Mouse (Mus musculus) heart, embryonic 10.5 days (tissue): Measurements from ENCODE around the gene Fam76b. TPM values are rescaled to one million over a fixed set of nuclear protein-coding genes. Genes with fewer than 3 reads are reported as not detected.
"Not testable (repeated sequence)": the region's sequence is repeated elsewhere in the genome, so short reads cannot be mapped to it uniquely, and the experiment has no call there.

Source experiments
- DNase-seq: peaks from one replicate; pipeline ENCODE4 v3.0.0-alpha.2; 2017; ENCODE audit warnings: low spot score
- H3K27ac ChIP-seq: fragments of 300-500 bp; sonication (generic); 2 replicates; pipeline ENCODE4 v1.5.1; 2016; ENCODE audit warnings: mild to moderate bottlenecking
- H3K27me3 ChIP-seq: fragments of 300-500 bp; sonication (generic); 2 replicates; pipeline ENCODE4 v1.6.1; 2016; ENCODE audit warnings: mild to moderate bottlenecking; ENCODE audit not compliant: poor library complexity, insufficient read depth, severe bottlenecking
- H3K36me3 ChIP-seq: fragments of 300-500 bp; sonication (generic); 2 replicates; pipeline ENCODE4 v1.6.1; 2016; ENCODE audit warnings: mild to moderate bottlenecking, moderate library complexity
- H3K4me1 ChIP-seq: fragments of 300-500 bp; sonication (generic); 2 replicates; pipeline ENCODE4 v1.6.1; 2016; ENCODE audit warnings: mild to moderate bottlenecking
- H3K4me3 ChIP-seq: fragments of 300-500 bp; sonication (generic); 2 replicates; pipeline ENCODE4 v1.5.1; 2016; ENCODE audit warnings: mild to moderate bottlenecking, moderate library complexity
- H3K9me3 ChIP-seq: fragments of 300-500 bp; sonication (generic); 2 replicates; pipeline ENCODE4 v1.6.1; 2016; ENCODE audit warnings: mild to moderate bottlenecking, moderate library complexity
- WGBS: fragments of 180-500 bp; shearing (Covaris S2); methylation state at CpG from one replicate; pipeline ENCODE4 v1.1.7; 2016; 5-methylcytosine and 5-hydroxymethylcytosine counted together
- polyA plus RNA-seq: library from polyadenylated mRNA; unstranded; fragments of >200 nt; fragmentation: Nextera tagmentation; extraction: Ambion mirVana; gene quantifications from 2 replicates; pipeline ENCODE4 v1.2.1, GENCODE M21; 2016

Fam76b gene
- polyA plus RNA-seq: 14.2 and 18.9 TPM in 2 replicates

GRCm38 (mm10) chr9:13827406-13828086, at the start of gene Fam76b:
Gene Fam76b (plus strand): TSS chr9:13827716.
- Histone ChIP-seq H3K27me3 (no peaks in the 10 kb centered on the region), H3K36me3 (peaks cover 26% of the 10 kb centered on the region), H3K27ac (peak within 1 kb of the TSS; percentile 99), H3K4me1 (peaks cover 17% of the 10 kb centered on the region), H3K9me3 (no peaks in the 10 kb centered on the region), H3K4me3 (peak within 1 kb of the TSS; percentile 96)
- peak; percentile 100 for DNase-seq
- WGBS: under 1% methylated on average over 65 of the region's 67 CpGs

DNA sequence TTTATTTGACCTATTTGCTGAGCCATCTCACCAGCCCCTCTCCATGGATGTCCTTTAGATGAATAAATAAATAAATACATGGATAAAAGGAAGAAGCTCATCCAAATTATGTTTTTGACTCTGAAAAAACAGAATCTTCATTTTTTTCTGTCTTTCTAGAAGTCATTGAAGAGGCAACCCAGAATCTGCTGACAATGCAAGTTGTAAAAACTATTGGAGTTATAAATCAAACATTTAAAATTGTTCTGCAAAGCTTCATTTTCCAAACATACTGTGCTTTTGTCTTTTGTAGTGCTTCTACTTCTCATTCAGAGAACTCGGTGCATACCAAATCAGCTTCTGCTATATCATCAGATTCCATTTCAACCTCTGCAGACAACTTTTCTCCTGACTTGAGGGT, 45.5 kb upstream of the Fam76b start:
- peaks cover 34% of the 10 kb centered on the region for H3K36me3 ChIP-seq
- H3K4me1 ChIP-seq: peaks cover 4% of the 10 kb centered on the region
- no peak for DNase-seq
- 88% methylated on average over 1 of the region's 1 CpGs for WGBS
- no peak overlapping the region for H3K4me3 ChIP-seq
- H3K27me3 ChIP-seq: no peaks in the 10 kb centered on the region
- H3K9me3 ChIP-seq: no peaks in the 10 kb centered on the region
- H3K27ac ChIP-seq: no peak overlapping the region

GRCm38 (mm10) chr9:13790864-13791263, 36.7 kb upstream of the Fam76b start:
- H3K36me3 ChIP-seq: peaks cover 58% of the 10 kb centered on the region
- not testable (repeated sequence) for H3K27me3 ChIP-seq, H3K9me3 ChIP-seq, DNase-seq, H3K4me3 ChIP-seq, H3K4me1 ChIP-seq, H3K27ac ChIP-seq
- 92% methylated on average over 8 of the region's 8 CpGs for WGBS

GRCm38 (mm10) chr9:13794302-13794701, 33.2 kb upstream of the Fam76b start:
- Histone ChIP-seq H3K36me3 (peaks cover 53% of the 10 kb centered on the region), H3K27ac (no peak overlapping the region), H3K4me1 (no peaks in the 10 kb centered on the region), H3K9me3 (no peaks in the 10 kb centered on the region), H3K27me3 (no peaks in the 10 kb centered on the region), H3K4me3 (no peak overlapping the region)
- no peak for DNase-seq
- WGBS: 68% methylated on average over 1 of the region's 1 CpGs

- Histone ChIP-seq H3K4me1 (no peaks in the 10 kb centered on the region), H3K27me3 (no peaks in the 10 kb centered on the region), H3K9me3 (no peaks in the 10 kb centered on the region), H3K36me3 (peaks cover 54% of the 10 kb centered on the region), H3K4me3 (no peak overlapping the region), H3K27ac (no peak overlapping the region)
- 78% methylated on average over 2 of the region's 2 CpGs for WGBS
- no peak for DNase-seq
Observed at GRCm38 (mm10) chr9:13794756-13795155, 32.8 kb upstream of the Fam76b start.

DNA sequence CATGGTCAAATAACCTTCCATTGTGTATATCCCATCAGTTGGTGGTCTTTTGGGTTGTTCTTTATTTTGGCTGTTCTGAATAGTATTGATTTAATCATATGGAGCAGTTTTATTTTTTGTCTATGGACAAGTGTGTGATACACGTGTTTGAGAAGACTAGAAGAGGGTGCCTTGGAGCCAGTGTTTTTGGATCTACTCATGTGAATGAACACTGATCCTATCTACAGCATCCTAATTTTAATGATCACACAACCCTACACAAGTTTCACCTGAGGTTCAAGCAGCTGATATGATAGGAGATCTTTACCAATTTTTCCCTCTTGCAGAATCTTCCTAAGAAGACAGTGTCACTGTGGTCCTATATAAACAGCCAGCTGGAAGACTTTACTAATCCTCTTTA, 23.0 kb upstream of the Fam76b start:
- no peak overlapping the region for H3K27ac ChIP-seq
- no peak overlapping the region for H3K4me3 ChIP-seq
- WGBS: 78% methylated on average over 1 of the region's 1 CpGs
- H3K36me3 ChIP-seq: peaks cover 76% of the 10 kb centered on the region
- no peaks in the 10 kb centered on the region for H3K4me1 ChIP-seq
- H3K9me3 ChIP-seq: no peaks in the 10 kb centered on the region
- H3K27me3 ChIP-seq: no peaks in the 10 kb centered on the region
- no peak for DNase-seq

DNA sequence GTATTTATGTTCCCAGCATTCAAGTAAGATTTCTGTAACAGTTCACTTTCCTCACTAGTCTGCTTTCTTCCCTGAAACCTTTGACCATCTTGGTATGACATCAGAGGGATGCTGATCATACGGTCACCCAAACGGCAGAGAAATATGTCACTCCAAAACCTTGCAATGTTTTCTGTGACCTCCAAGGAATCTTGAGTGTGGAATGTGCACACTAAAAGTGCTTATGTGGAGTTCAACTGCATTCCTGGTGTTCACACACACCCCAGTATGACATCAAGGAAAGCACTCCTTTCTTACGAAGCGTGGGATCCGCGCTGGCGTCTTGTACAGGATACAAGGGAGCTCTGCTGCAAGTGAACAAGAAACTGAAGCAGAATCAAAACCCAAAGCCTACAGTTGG, 20.7 kb upstream of the Fam76b start:
- Histone ChIP-seq H3K27ac (no peak overlapping the region), H3K4me3 (no peak overlapping the region), H3K4me1 (no peaks in the 10 kb centered on the region), H3K27me3 (no peaks in the 10 kb centered on the region), H3K36me3 (peaks cover 82% of the 10 kb centered on the region), H3K9me3 (no peaks in the 10 kb centered on the region)
- WGBS: 91% methylated on average over 7 of the region's 7 CpGs
- no peak for DNase-seq

DNA sequence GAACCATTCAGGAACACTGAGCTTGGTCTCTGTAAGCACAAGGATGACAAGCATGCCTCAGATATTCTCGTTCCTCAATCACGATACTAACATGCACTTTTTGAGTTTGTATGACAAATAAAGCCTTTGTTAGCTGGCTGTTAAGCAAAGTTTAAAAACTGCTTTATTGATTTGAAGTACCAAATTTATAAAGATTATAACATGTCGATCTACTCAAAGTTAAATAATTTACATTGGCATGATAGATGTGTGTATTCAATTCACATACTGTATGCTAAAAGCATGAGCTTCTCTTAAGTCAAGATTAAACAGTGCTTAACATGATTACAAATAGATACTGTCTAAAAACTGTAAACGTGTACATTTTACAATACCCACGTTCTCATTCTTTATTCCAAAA, 19.9 kb upstream of the Fam76b start:
- H3K27ac ChIP-seq: no peak overlapping the region
- H3K4me3 ChIP-seq: no peak overlapping the region
- H3K36me3 ChIP-seq: peaks cover 84% of the 10 kb centered on the region
- DNase-seq: no peak
- H3K27me3 ChIP-seq: no peaks in the 10 kb centered on the region
- WGBS: 91% methylated on average over 5 of the region's 5 CpGs
- H3K9me3 ChIP-seq: no peaks in the 10 kb centered on the region
- H3K4me1 ChIP-seq: no peaks in the 10 kb centered on the region

- peaks cover 90% of the 10 kb centered on the region for H3K36me3 ChIP-seq
- no peaks in the 10 kb centered on the region for H3K9me3 ChIP-seq
- H3K27ac ChIP-seq: no peak overlapping the region
- H3K27me3 ChIP-seq: no peaks in the 10 kb centered on the region
- no peak overlapping the region for H3K4me3 ChIP-seq
- no peaks in the 10 kb centered on the region for H3K4me1 ChIP-seq
- no peak for DNase-seq
Observed at GRCm38 (mm10) chr9:13809937-13810336, 17.6 kb upstream of the Fam76b start.

- Histone ChIP-seq H3K36me3 (peaks cover 84% of the 10 kb centered on the region), H3K9me3 (no peaks in the 10 kb centered on the region), H3K27ac (no peak overlapping the region), H3K27me3 (no peaks in the 10 kb centered on the region), H3K4me1 (0 out of 2 replicates have a peak, but pooled peaks cover 5% of the 10 kb centered on the region), H3K4me3 (no peak overlapping the region)
- WGBS: 92% methylated on average over 9 of the region's 9 CpGs
- no peak for DNase-seq
Observed at GRCm38 (mm10) chr9:13818369-13818768, 9.1 kb upstream of the Fam76b start.

DNA sequence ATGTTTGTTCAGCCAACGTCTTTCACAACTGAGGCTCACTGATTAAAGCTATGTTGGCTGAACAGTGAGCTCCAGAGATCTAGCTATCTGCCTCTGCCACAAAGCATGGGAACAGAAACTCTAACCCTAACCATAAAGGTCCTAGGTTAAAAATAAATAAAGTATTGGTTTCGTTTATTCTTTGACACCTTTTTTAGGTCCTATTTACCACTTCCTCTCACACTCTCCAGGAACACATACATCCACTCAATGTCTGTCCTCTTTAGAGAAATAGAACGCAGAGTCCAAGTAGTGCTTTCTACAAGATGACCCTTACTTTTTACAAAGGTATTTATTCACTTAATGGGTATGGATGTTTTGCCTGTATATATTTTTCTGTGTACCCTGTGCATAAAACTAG, 6.7 kb upstream of the Fam76b start:
- H3K36me3 ChIP-seq: peaks cover 62% of the 10 kb centered on the region
- H3K4me3 ChIP-seq: no peak overlapping the region
- no peaks in the 10 kb centered on the region for H3K27me3 ChIP-seq
- H3K9me3 ChIP-seq: no peaks in the 10 kb centered on the region
- H3K4me1 ChIP-seq: peaks cover 15% of the 10 kb centered on the region
- no peak overlapping the region for H3K27ac ChIP-seq
- no peak for DNase-seq
- WGBS: 95% methylated on average over 3 of the region's 3 CpGs

GRCm38 (mm10) chr9:13825896-13826295, 1.6 kb upstream of the Fam76b start:
- peak overlapping the region; percentile 99 for H3K27ac ChIP-seq
- WGBS: 4% methylated on average over 8 of the region's 8 CpGs
- no peak for DNase-seq
- H3K9me3 ChIP-seq: no peaks in the 10 kb centered on the region
- H3K4me1 ChIP-seq: peaks cover 20% of the 10 kb centered on the region
- H3K36me3 ChIP-seq: peaks cover 19% of the 10 kb centered on the region
- H3K4me3 ChIP-seq: peak overlapping the region; percentile 96
- H3K27me3 ChIP-seq: no peaks in the 10 kb centered on the region

DNA sequence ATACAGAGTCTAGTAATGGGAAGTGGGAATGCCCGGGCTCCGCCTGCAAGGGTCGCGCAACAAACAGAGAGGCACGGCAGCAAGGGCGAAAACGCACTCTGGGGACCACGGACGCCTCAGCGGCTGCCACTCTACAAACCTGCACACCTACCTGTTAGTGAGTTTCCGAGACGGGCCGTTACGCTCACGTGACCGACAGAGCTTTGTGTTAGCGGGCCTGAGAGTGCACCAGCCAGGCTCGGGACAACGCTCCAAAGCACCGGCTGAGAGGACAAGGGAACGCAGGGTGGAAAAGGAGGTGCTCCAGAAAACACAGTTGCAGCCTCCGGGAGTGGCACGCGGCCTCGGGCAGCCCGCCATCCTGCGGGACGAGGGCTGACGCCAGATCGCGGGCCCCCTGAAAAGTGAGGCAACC, 1.1 kb upstream of the Fam76b start:
- Histone ChIP-seq H3K9me3 (no peaks in the 10 kb centered on the region), H3K36me3 (peaks cover 19% of the 10 kb centered on the region), H3K4me3 (peak overlapping the region; percentile 96), H3K27me3 (no peaks in the 10 kb centered on the region), H3K4me1 (peaks cover 20% of the 10 kb centered on the region), H3K27ac (peak overlapping the region; percentile 99)
- DNase-seq: peak; percentile 89
- under 1% methylated on average over 31 of the region's 31 CpGs for WGBS
